Mouse (Mus musculus) lung, adult 2 months (tissue): Measurements from ENCODE around the gene Csnka2ip.

Experiments used
- CTCF ChIP-seq: fragments of 200-500 bp; IDR thresholded peaks from 2 replicates; pipeline ENCODE4 v1.5.1; 2011; ENCODE audit warnings: mild to moderate bottlenecking, low read length, control low read depth; ENCODE audit not compliant: insufficient read depth
- POLR2A ChIP-seq: fragments of 200-500 bp; IDR thresholded peaks from 2 replicates; pipeline ENCODE4 v1.6.1; 2011; ENCODE audit warnings: low read depth, mild to moderate bottlenecking, control low read depth, low read length, borderline replicate concordance; ENCODE audit errors: extremely low read depth

- TF ChIP-seq POLR2A (no peak), CTCF (no peak)
Observed at GRCm38 (mm10) chr16:64602308-64602707, at the start of gene Csnka2ip.
